Mouse (Mus musculus) neural tube, embryonic 11.5 days (tissue): ENCODE measurements around the gene Col5a1. TPM values are rescaled to one million over a fixed set of nuclear protein-coding genes. Genes with fewer than 3 reads are reported as not detected.

Experiments
- ATAC-seq: fragments of 200-750 bp; cut with Nextera tagmentation; 2 replicates; pipeline ENCODE4 v1.8.0; 2017; ENCODE audit warnings: moderate number of reproducible peaks, mild to moderate bottlenecking, moderate TSS enrichment, moderate library complexity; ENCODE audit not compliant: insufficient read depth, low FRiP score, low TSS enrichment
- DNase-seq: peaks from one replicate; pipeline ENCODE4 v3.0.0-alpha.2; 2015; ENCODE audit warnings: low spot score
- H3K27ac ChIP-seq: fragments of 300-500 bp; sonication (generic); 2 replicates; pipeline ENCODE4 v1.5.1; 2014; ENCODE audit warnings: low read depth, mild to moderate bottlenecking, low read length
- H3K27me3 ChIP-seq: fragments of 300-500 bp; sonication (generic); 2 replicates; pipeline ENCODE4 v1.6.1; 2014; ENCODE audit warnings: mild to moderate bottlenecking, low read length, mixed read lengths; ENCODE audit not compliant: control insufficient read depth, insufficient read depth
- H3K36me3 ChIP-seq: fragments of 300-500 bp; sonication (generic); 2 replicates; pipeline ENCODE4 v1.6.1; 2014; ENCODE audit warnings: mild to moderate bottlenecking, low read length, moderate library complexity, mixed read lengths; ENCODE audit not compliant: control insufficient read depth, insufficient read depth
- H3K4me1 ChIP-seq: fragments of 300-500 bp; sonication (generic); 2 replicates; pipeline ENCODE4 v1.6.1; 2014; ENCODE audit warnings: low read length, mixed read lengths; ENCODE audit not compliant: control insufficient read depth, insufficient read depth
- H3K4me2 ChIP-seq: fragments of 300-500 bp; sonication (generic); 2 replicates; pipeline ENCODE4 v1.6.1; 2014; ENCODE audit warnings: low read depth, mild to moderate bottlenecking, moderate library complexity
- H3K4me3 ChIP-seq: fragments of 300-500 bp; sonication (generic); 2 replicates; pipeline ENCODE4 v1.5.1; 2014; ENCODE audit warnings: low read depth, low read length
- H3K9ac ChIP-seq: fragments of 300-500 bp; sonication (generic); 2 replicates; pipeline ENCODE4 v1.6.1; 2014; ENCODE audit warnings: mild to moderate bottlenecking, low read length
- H3K9me3 ChIP-seq: fragments of 300-500 bp; sonication (generic); 2 replicates; pipeline ENCODE4 v1.6.1; 2016; ENCODE audit warnings: low read length; ENCODE audit not compliant: control insufficient read depth
- WGBS: fragments of 180-500 bp; shearing (Covaris S2); extraction: QIAGEN DNeasy Blood & Tissue Kit; methylation state at CpG from one replicate; pipeline ENCODE4 v1.1.7; 2014; 5-methylcytosine and 5-hydroxymethylcytosine counted together
- polyA plus RNA-seq: library from polyadenylated mRNA; unstranded; fragments of >200 nt; fragmentation: Nextera tagmentation; extraction: Ambion mirVana; gene quantifications from 2 replicates; pipeline ENCODE4 v1.2.1, GENCODE M21; 2014

Col5a1 gene
- polyA plus RNA-seq, 1 experiment from 2014 or later: 28.1 TPM

- Histone ChIP-seq H3K4me2 (no peak overlapping the region), H3K4me3 (no peak overlapping the region), H3K9me3 (no peaks in the 10 kb centered on the region), H3K36me3 (no peaks in the 10 kb centered on the region), H3K27ac (no peak overlapping the region), H3K27me3 (no peaks in the 10 kb centered on the region), H3K4me1 (peaks cover 6% of the 10 kb centered on the region; the same call in 1 of the 2 replicates), H3K9ac (no peak overlapping the region)
- ATAC-seq (no peak), DNase-seq (no peak)
- 86% methylated on average over 9 of the region's 9 CpGs for WGBS
Observed at GRCm38 (mm10) chr2:27861576-27862238, 24.5 kb upstream of the Col5a1 start.

GRCm38 (mm10) chr2:27864491-27865365 lies 21.5 kb upstream of the Col5a1 start:
- H3K9ac ChIP-seq: no peak overlapping the region
- WGBS: 77% methylated on average over 18 of the region's 18 CpGs
- H3K36me3 ChIP-seq: no peaks in the 10 kb centered on the region

GRCm38 (mm10) chr2:27870586-27870985 lies 15.6 kb upstream of the Col5a1 start:
- H3K9me3 ChIP-seq: no peaks in the 10 kb centered on the region
- ATAC-seq (no peak), DNase-seq (no peak)
- H3K9ac ChIP-seq: no peak overlapping the region
- H3K4me3 ChIP-seq: no peak overlapping the region
- no peak overlapping the region for H3K4me2 ChIP-seq
- H3K27me3 ChIP-seq: no peaks in the 10 kb centered on the region
- 92% methylated on average over 1 of the region's 1 CpGs for WGBS
- H3K27ac ChIP-seq: no peak overlapping the region
- no peaks in the 10 kb centered on the region for H3K36me3 ChIP-seq
- H3K4me1 ChIP-seq: no peaks in the 10 kb centered on the region

More at GRCm38 (mm10) chr2:27864491-27865365, 21.5 kb upstream of the Col5a1 start:
- Histone ChIP-seq H3K4me1 (no peaks in the 10 kb centered on the region), H3K27ac (no peak overlapping the region), H3K4me3 (no peak overlapping the region), H3K9me3 (no peaks in the 10 kb centered on the region), H3K4me2 (no peak overlapping the region), H3K27me3 (no peaks in the 10 kb centered on the region)
- DNase-seq (no peak), ATAC-seq (no peak)

GRCm38 (mm10) chr2:27871056-27871455 lies 15.2 kb upstream of the Col5a1 start:
- ATAC-seq (no peak), DNase-seq (no peak)
- Histone ChIP-seq H3K4me3 (no peak overlapping the region), H3K36me3 (no peaks in the 10 kb centered on the region), H3K4me2 (no peak overlapping the region), H3K4me1 (no peaks in the 10 kb centered on the region), H3K27ac (no peak overlapping the region), H3K27me3 (no peaks in the 10 kb centered on the region), H3K9me3 (no peaks in the 10 kb centered on the region), H3K9ac (no peak overlapping the region)
- WGBS: 60% methylated on average over 4 of the region's 4 CpGs

- Histone ChIP-seq H3K27ac (no peak overlapping the region), H3K4me1 (no peaks in the 10 kb centered on the region), H3K4me2 (no peak overlapping the region), H3K27me3 (no peaks in the 10 kb centered on the region), H3K9me3 (no peaks in the 10 kb centered on the region), H3K4me3 (no peak overlapping the region), H3K36me3 (no peaks in the 10 kb centered on the region), H3K9ac (no peak overlapping the region)
- WGBS: 70% methylated on average over 3 of the region's 3 CpGs
- DNase-seq (no peak), ATAC-seq (no peak)
Observed at GRCm38 (mm10) chr2:27872276-27872675, 13.9 kb upstream of the Col5a1 start.

- ATAC-seq: no peak
- no peaks in the 10 kb centered on the region for H3K27me3 ChIP-seq
- no peak overlapping the region for H3K9ac ChIP-seq
- no peak overlapping the region for H3K4me2 ChIP-seq
- 77% methylated on average over 5 of the region's 5 CpGs for whole genome bisulfite sequencing
- no peak overlapping the region for H3K27ac ChIP-seq
- no peaks in the 10 kb centered on the region for H3K36me3 ChIP-seq
- H3K4me1 ChIP-seq: no peaks in the 10 kb centered on the region
- no peaks in the 10 kb centered on the region for H3K9me3 ChIP-seq
- no peak overlapping the region for H3K4me3 ChIP-seq
- DNase-seq: no peak
Observed at GRCm38 (mm10) chr2:27873030-27873429, 13.2 kb upstream of the Col5a1 start.

- Histone ChIP-seq H3K4me1 (no peaks in the 10 kb centered on the region), H3K36me3 (no peaks in the 10 kb centered on the region), H3K4me2 (no peak overlapping the region), H3K9ac (no peak overlapping the region), H3K27me3 (no peaks in the 10 kb centered on the region), H3K9me3 (no peaks in the 10 kb centered on the region), H3K27ac (no peak overlapping the region), H3K4me3 (no peak overlapping the region)
- ATAC-seq (no peak), DNase-seq (no peak)
- WGBS: 85% methylated on average over 3 of the region's 3 CpGs
Observed at GRCm38 (mm10) chr2:27874596-27874995, 11.6 kb upstream of the Col5a1 start.

- Histone ChIP-seq H3K4me2 (no peak overlapping the region), H3K4me1 (no peaks in the 10 kb centered on the region), H3K36me3 (no peaks in the 10 kb centered on the region), H3K27ac (no peak overlapping the region), H3K27me3 (no peaks in the 10 kb centered on the region), H3K9me3 (no peaks in the 10 kb centered on the region), H3K4me3 (no peak overlapping the region), H3K9ac (no peak overlapping the region)
- DNase-seq (no peak), ATAC-seq (no peak)
- WGBS: 75% methylated on average over 5 of the region's 5 CpGs
Observed at GRCm38 (mm10) chr2:27875231-27875630, 11.0 kb upstream of the Col5a1 start.

GRCm38 (mm10) chr2:27875786-27876185 lies 10.4 kb upstream of the Col5a1 start:
- H3K9me3 ChIP-seq: no peaks in the 10 kb centered on the region
- WGBS: 74% methylated on average over 5 of the region's 5 CpGs
- H3K4me1 ChIP-seq: no peaks in the 10 kb centered on the region
- no peaks in the 10 kb centered on the region for H3K36me3 ChIP-seq
- H3K4me3 ChIP-seq: no peak overlapping the region
- no peak for ATAC-seq
- no peak overlapping the region for H3K27ac ChIP-seq
- no peak overlapping the region for H3K4me2 ChIP-seq
- no peak overlapping the region for H3K9ac ChIP-seq
- no peak for DNase-seq
- no peaks in the 10 kb centered on the region for H3K27me3 ChIP-seq
